Mouse (Mus musculus) hindbrain, embryonic 14.5 days (tissue): ENCODE results near the gene Cdr2l. TPM values are rescaled to one million over a fixed set of nuclear protein-coding genes. Genes with fewer than 3 reads are reported as not detected.
"Not testable (repeated sequence)": the region's sequence is repeated elsewhere in the genome, so short reads cannot be mapped to it uniquely, and the experiment has no call there.

Source experiments
- ATAC-seq: fragments of 200-750 bp; cut with Nextera tagmentation; 2 replicates; pipeline ENCODE4 v1.8.0; 2017; ENCODE audit warnings: moderate number of reproducible peaks, mild to moderate bottlenecking, moderate TSS enrichment, moderate library complexity; ENCODE audit not compliant: low FRiP score
- DNase-seq: peaks from one replicate; pipeline ENCODE4 v3.0.0-alpha.2; 2015; ENCODE audit warnings: low spot score
- H3K27ac ChIP-seq: fragments of 300-500 bp; sonication (generic); 2 replicates; pipeline ENCODE4 v1.5.1; 2014; ENCODE audit warnings: mild to moderate bottlenecking, moderate library complexity
- H3K27me3 ChIP-seq: fragments of 300-500 bp; sonication (generic); 2 replicates; pipeline ENCODE4 v1.6.1; 2014; ENCODE audit warnings: mild to moderate bottlenecking, low read length, mixed read lengths; ENCODE audit not compliant: control insufficient read depth, insufficient read depth
- H3K36me3 ChIP-seq: fragments of 300-500 bp; sonication (generic); replicated peaks from 2 replicates; pipeline ENCODE4 v1.6.1; 2014; ENCODE audit not compliant: control insufficient read depth, insufficient read depth
- H3K4me1 ChIP-seq: fragments of 300-500 bp; sonication (generic); replicated peaks from 2 replicates; pipeline ENCODE4 v1.6.1; 2014; ENCODE audit warnings: antibody characterized with exemption, low read length, mixed read lengths; ENCODE audit not compliant: control insufficient read depth, insufficient read depth
- H3K4me2 ChIP-seq: fragments of 300-500 bp; sonication (generic); replicated peaks from 2 replicates; pipeline ENCODE4 v1.6.1; 2014; ENCODE audit warnings: mild to moderate bottlenecking, moderate library complexity
- H3K4me3 ChIP-seq: fragments of 300-500 bp; sonication (generic); replicated peaks from 2 replicates; pipeline ENCODE4 v1.5.1; 2014; ENCODE audit warnings: mild to moderate bottlenecking, low read length
- H3K9ac ChIP-seq: fragments of 300-500 bp; sonication (generic); 2 replicates; pipeline ENCODE4 v1.6.1; 2014
- H3K9me3 ChIP-seq: fragments of 300-500 bp; sonication (generic); 2 replicates; pipeline ENCODE4 v1.6.1; 2016; ENCODE audit warnings: low read length; ENCODE audit not compliant: control insufficient read depth
- WGBS: fragments of 180-500 bp; shearing (Covaris S2); extraction: QIAGEN DNeasy Blood & Tissue Kit; methylation state at CpG from one replicate; pipeline ENCODE4 v1.1.7; 2014; 5-methylcytosine and 5-hydroxymethylcytosine counted together
- polyA plus RNA-seq: library from polyadenylated mRNA; unstranded; fragments of >200 nt; fragmentation: Nextera tagmentation; extraction: Ambion mirVana; gene quantifications from 2 replicates; pipeline ENCODE4 v1.2.1, GENCODE M21; 2014

Cdr2l gene
- polyA plus RNA-seq, 1 experiment from 2014 or later = 28.5 TPM

- H3K36me3 ChIP-seq = no peaks in the 10 kb centered on the region
- H3K27me3 ChIP-seq = peaks cover 5% of the 10 kb centered on the region; the same call in 1 of the 2 replicates
- ATAC-seq (no peak), DNase-seq (no peak)
- H3K9me3 ChIP-seq = no peaks in the 10 kb centered on the region
- peak overlapping the region; percentile 37 for H3K4me3 ChIP-seq
- peak overlapping the region; percentile 58 for H3K4me2 ChIP-seq
- WGBS = 62% methylated on average over 12 of the region's 12 CpGs
- H3K9ac ChIP-seq = peak overlapping the region; percentile 65
- H3K27ac ChIP-seq = peak overlapping the region; percentile 67; the same call in 1 of the 2 replicates
- H3K4me1 ChIP-seq = peaks cover 5% of the 10 kb centered on the region; the same call in 1 of the 2 replicates
Measured at GRCm38 (mm10) chr11:115374695-115375425, 6.9 kb upstream of the Cdr2l start.

- ATAC-seq = no peak
- 75% methylated on average over 7 of the region's 7 CpGs for WGBS
- H3K27ac ChIP-seq = no peak overlapping the region
- no peak overlapping the region for H3K4me2 ChIP-seq
- no peak for DNase-seq
- H3K4me3 ChIP-seq = no peak overlapping the region
- H3K27me3 ChIP-seq = peaks cover 5% of the 10 kb centered on the region; the same call in 1 of the 2 replicates
- H3K9me3 ChIP-seq = no peaks in the 10 kb centered on the region
- H3K36me3 ChIP-seq = no peaks in the 10 kb centered on the region
- peaks cover 5% of the 10 kb centered on the region for H3K4me1 ChIP-seq
- H3K9ac ChIP-seq = no peak overlapping the region
Measured at GRCm38 (mm10) chr11:115376722-115377121, 5.0 kb upstream of the Cdr2l start.

- no peaks in the 10 kb centered on the region for H3K9me3 ChIP-seq
- peaks cover 5% of the 10 kb centered on the region; the same call in 1 of the 2 replicates for H3K27me3 ChIP-seq
- H3K9ac ChIP-seq = no peak overlapping the region
- peaks cover 5% of the 10 kb centered on the region for H3K4me1 ChIP-seq
- no peaks in the 10 kb centered on the region for H3K36me3 ChIP-seq
- H3K4me3 ChIP-seq = no peak overlapping the region
- no peak for ATAC-seq
- H3K4me2 ChIP-seq = no peak overlapping the region
- 85% methylated on average over 4 of the region's 4 CpGs for WGBS
- H3K27ac ChIP-seq = no peak overlapping the region
- no peak for DNase-seq
Measured at GRCm38 (mm10) chr11:115377254-115377653, 4.5 kb upstream of the Cdr2l start.

- Histone ChIP-seq H3K27ac (no peak overlapping the region), H3K4me3 (no peak overlapping the region), H3K27me3 (peaks cover 5% of the 10 kb centered on the region; the same call in 1 of the 2 replicates), H3K9me3 (no peaks in the 10 kb centered on the region), H3K4me2 (no peak overlapping the region), H3K4me1 (peaks cover 11% of the 10 kb centered on the region), H3K9ac (no peak overlapping the region), H3K36me3 (no peaks in the 10 kb centered on the region)
- WGBS = 84% methylated on average over 7 of the region's 7 CpGs
- DNase-seq = no peak
- ATAC-seq = no peak
Measured at GRCm38 (mm10) chr11:115377854-115378253, 3.9 kb upstream of the Cdr2l start.

- 12% methylated on average over 9 of the region's 9 CpGs for WGBS
- Histone ChIP-seq H3K9ac (no peak overlapping the region; the same call in 1 of the 2 replicates), H3K4me1 (peaks cover 33% of the 10 kb centered on the region)
Measured at GRCm38 (mm10) chr11:115381276-115381675, 440 bp upstream of the Cdr2l start.

GRCm38 (mm10) chr11:115382891-115383290 lies 1.2 kb downstream of the Cdr2l start:
- Histone ChIP-seq H3K4me3 (peak overlapping the region; percentile 83), H3K4me1 (peaks cover 33% of the 10 kb centered on the region), H3K27me3 (no peaks in the 10 kb centered on the region), H3K9ac (peak overlapping the region; percentile 91), H3K27ac (peak overlapping the region; percentile 93), H3K9me3 (no peaks in the 10 kb centered on the region), H3K4me2 (peak overlapping the region; percentile 93), H3K36me3 (no peaks in the 10 kb centered on the region)
- no peak for DNase-seq
- no peak for ATAC-seq
- 11% methylated on average over 5 of the region's 5 CpGs for WGBS

More at GRCm38 (mm10) chr11:115381276-115381675, 440 bp upstream of the Cdr2l start:
- Histone ChIP-seq H3K27ac (no peak overlapping the region), H3K4me2 (peak overlapping the region; percentile 93), H3K36me3 (no peaks in the 10 kb centered on the region), H3K9me3 (no peaks in the 10 kb centered on the region), H3K27me3 (no peaks in the 10 kb centered on the region), H3K4me3 (peak overlapping the region; percentile 83)
- DNase-seq = no peak
- no peak for ATAC-seq

GRCm38 (mm10) chr11:115383701-115384474 lies 2.2 kb downstream of the Cdr2l start:
- peaks cover 33% of the 10 kb centered on the region for H3K4me1 ChIP-seq

GRCm38 (mm10) chr11:115384587-115384986 lies 2.9 kb downstream of the Cdr2l start:
- WGBS = 81% methylated on average over 5 of the region's 5 CpGs
- Histone ChIP-seq H3K4me1 (peaks cover 33% of the 10 kb centered on the region), H3K4me2 (peak overlapping the region; percentile 93), H3K27ac (no peak overlapping the region), H3K9ac (peak overlapping the region; percentile 91), H3K36me3 (peaks cover 5% of the 10 kb centered on the region; the same call in 1 of the 2 replicates), H3K27me3 (no peaks in the 10 kb centered on the region), H3K9me3 (no peaks in the 10 kb centered on the region), H3K4me3 (peak overlapping the region; percentile 83; the same call in 1 of the 2 replicates)
- no peak for DNase-seq
- no peak for ATAC-seq

More at GRCm38 (mm10) chr11:115383701-115384474, 2.2 kb downstream of the Cdr2l start:
- DNase-seq (peak; percentile 73), ATAC-seq (peak; percentile 9; the same call in 1 of the 2 replicates)
- 35% methylated on average over 16 of the region's 16 CpGs for WGBS
- Histone ChIP-seq H3K9me3 (no peaks in the 10 kb centered on the region), H3K4me2 (peak overlapping the region; percentile 93), H3K27ac (peak overlapping the region; percentile 93), H3K4me3 (peak overlapping the region; percentile 83), H3K9ac (peak overlapping the region; percentile 91), H3K36me3 (no peaks in the 10 kb centered on the region), H3K27me3 (no peaks in the 10 kb centered on the region)

- DNase-seq, H3K9me3 ChIP-seq, ATAC-seq, H3K4me3 ChIP-seq, H3K4me2 ChIP-seq, H3K9ac ChIP-seq, H3K27ac ChIP-seq, H3K27me3 ChIP-seq: not testable (repeated sequence)
- Histone ChIP-seq H3K4me1 (peaks cover 33% of the 10 kb centered on the region), H3K36me3 (peaks cover 25% of the 10 kb centered on the region)
- 86% methylated on average over 3 of the region's 3 CpGs for WGBS
Measured at GRCm38 (mm10) chr11:115386859-115387258, 5.1 kb downstream of the Cdr2l start.
